Mouse (Mus musculus): ENCODE measurements around the gene Adamtsl2. TPM values are rescaled to one million over a fixed set of nuclear protein-coding genes. Genes with fewer than 3 reads are reported as not detected.

Gene Adamtsl2
- polyA plus RNA-seq, 1 experiment from 2014 or later: 14.2 TPM

GRCm38 (mm10) chr2:27070247-27070813 is 8.8 kb upstream of the Adamtsl2 start:
- H3K4me1 ChIP-seq (replicated peaks; ENCODE audit: control insufficient read depth, insufficient read depth, low read length): peaks cover 7% of the 10 kb centered on the region; the same call in 1 of the 2 replicates
- WGBS: 69% methylated on average over 2 of the region's 2 CpGs
- H3K27me3 ChIP-seq (replicated peaks; ENCODE audit: control insufficient read depth, insufficient read depth, low read length): no peaks in the 10 kb centered on the region
- H3K9ac ChIP-seq (replicated peaks; ENCODE audit: low read depth, low read length): no peak overlapping the region
- no peaks in the 10 kb centered on the region for H3K36me3 ChIP-seq (ENCODE audit: control insufficient read depth, insufficient read depth)
- H3K4me3 ChIP-seq (replicated peaks; ENCODE audit: low read length): no peak overlapping the region
- no peaks in the 10 kb centered on the region for H3K9me3 ChIP-seq (ENCODE audit: control insufficient read depth, low read length)
- no peak for ATAC-seq
- H3K27ac ChIP-seq (ENCODE audit: low read length): no peak overlapping the region
- H3K4me2 ChIP-seq (ENCODE audit: low read length): no peak overlapping the region

GRCm38 (mm10) chr2:27071137-27071536 is 8.0 kb upstream of the Adamtsl2 start:
- Histone ChIP-seq H3K27ac (ENCODE audit: low read length) (no peak overlapping the region), H3K36me3 (ENCODE audit: control insufficient read depth, insufficient read depth) (no peaks in the 10 kb centered on the region), H3K4me3 (replicated peaks; ENCODE audit: low read length) (no peak overlapping the region), H3K27me3 (replicated peaks; ENCODE audit: control insufficient read depth, insufficient read depth, low read length) (no peaks in the 10 kb centered on the region), H3K9ac (replicated peaks; ENCODE audit: low read depth, low read length) (no peak overlapping the region), H3K4me2 (ENCODE audit: low read length) (no peak overlapping the region), H3K9me3 (ENCODE audit: control insufficient read depth, low read length) (no peaks in the 10 kb centered on the region), H3K4me1 (replicated peaks; ENCODE audit: control insufficient read depth, insufficient read depth, low read length) (peaks cover 7% of the 10 kb centered on the region; the same call in 1 of the 2 replicates)
- 10% methylated on average over 4 of the region's 4 CpGs for WGBS
- ATAC-seq: peak; percentile 75; the same call in 1 of the 2 replicates

GRCm38 (mm10) chr2:27071978-27072377 is 7.2 kb upstream of the Adamtsl2 start, which contains the start of gene Mymk:
Gene Mymk (minus strand): TSS chr2:27072179.
- Histone ChIP-seq H3K27me3 (replicated peaks; ENCODE audit: control insufficient read depth, insufficient read depth, low read length) (no peaks in the 10 kb centered on the region), H3K4me2 (ENCODE audit: low read length) (no peak within 1 kb of the TSS), H3K9me3 (ENCODE audit: control insufficient read depth, low read length) (no peaks in the 10 kb centered on the region), H3K27ac (ENCODE audit: low read length) (no peak within 1 kb of the TSS), H3K36me3 (ENCODE audit: control insufficient read depth, insufficient read depth) (no peaks in the 10 kb centered on the region), H3K9ac (replicated peaks; ENCODE audit: low read depth, low read length) (no peak within 1 kb of the TSS), H3K4me1 (replicated peaks; ENCODE audit: control insufficient read depth, insufficient read depth, low read length) (peaks cover 7% of the 10 kb centered on the region; the same call in 1 of the 2 replicates), H3K4me3 (replicated peaks; ENCODE audit: low read length) (no peak within 1 kb of the TSS)
- no peak for ATAC-seq
- 84% methylated on average over 2 of the region's 2 CpGs for WGBS

GRCm38 (mm10) chr2:27073407-27073806 is 5.8 kb upstream of the Adamtsl2 start:
- Histone ChIP-seq H3K4me2 (ENCODE audit: low read length) (no peak overlapping the region), H3K36me3 (ENCODE audit: control insufficient read depth, insufficient read depth) (no peaks in the 10 kb centered on the region), H3K4me1 (replicated peaks; ENCODE audit: control insufficient read depth, insufficient read depth, low read length) (peaks cover 7% of the 10 kb centered on the region; the same call in 1 of the 2 replicates), H3K9ac (replicated peaks; ENCODE audit: low read depth, low read length) (no peak overlapping the region), H3K9me3 (ENCODE audit: control insufficient read depth, low read length) (no peaks in the 10 kb centered on the region), H3K4me3 (replicated peaks; ENCODE audit: low read length) (no peak overlapping the region), H3K27me3 (replicated peaks; ENCODE audit: control insufficient read depth, insufficient read depth, low read length) (no peaks in the 10 kb centered on the region), H3K27ac (ENCODE audit: low read length) (no peak overlapping the region)
- no peak for ATAC-seq
- WGBS: 77% methylated on average over 4 of the region's 4 CpGs

- Histone ChIP-seq H3K36me3 (ENCODE audit: control insufficient read depth, insufficient read depth) (no peaks in the 10 kb centered on the region), H3K9ac (replicated peaks; ENCODE audit: low read depth, low read length) (no peak overlapping the region), H3K27ac (ENCODE audit: low read length) (no peak overlapping the region), H3K4me2 (ENCODE audit: low read length) (no peak overlapping the region), H3K27me3 (replicated peaks; ENCODE audit: control insufficient read depth, insufficient read depth, low read length) (no peaks in the 10 kb centered on the region), H3K9me3 (ENCODE audit: control insufficient read depth, low read length) (no peaks in the 10 kb centered on the region), H3K4me1 (replicated peaks; ENCODE audit: control insufficient read depth, insufficient read depth, low read length) (peaks cover 20% of the 10 kb centered on the region), H3K4me3 (replicated peaks; ENCODE audit: low read length) (no peak overlapping the region)
- ATAC-seq: no peak
- 92% methylated on average over 4 of the region's 4 CpGs for WGBS
These were observed 4.4 kb upstream of the Adamtsl2 start for GRCm38 (mm10) chr2:27074804-27075203.

- H3K36me3 ChIP-seq (ENCODE audit: control insufficient read depth, insufficient read depth): no peaks in the 10 kb centered on the region
- WGBS: 71% methylated on average over 3 of the region's 3 CpGs
- ATAC-seq: no peak
- H3K27ac ChIP-seq (ENCODE audit: low read length): no peak overlapping the region
- H3K4me2 ChIP-seq (ENCODE audit: low read length): no peak overlapping the region
- no peak overlapping the region for H3K9ac ChIP-seq (replicated peaks; ENCODE audit: low read depth, low read length)
- peaks cover 23% of the 10 kb centered on the region for H3K4me1 ChIP-seq (replicated peaks; ENCODE audit: control insufficient read depth, insufficient read depth, low read length)
- no peak overlapping the region for H3K4me3 ChIP-seq (replicated peaks; ENCODE audit: low read length)
- no peaks in the 10 kb centered on the region for H3K9me3 ChIP-seq (ENCODE audit: control insufficient read depth, low read length)
- H3K27me3 ChIP-seq (replicated peaks; ENCODE audit: control insufficient read depth, insufficient read depth, low read length): no peaks in the 10 kb centered on the region
These were observed 3.7 kb upstream of the Adamtsl2 start for GRCm38 (mm10) chr2:27075485-27075884.

- Histone ChIP-seq H3K9ac (replicated peaks; ENCODE audit: low read depth, low read length) (no peak overlapping the region), H3K27ac (ENCODE audit: low read length) (no peak overlapping the region), H3K4me1 (replicated peaks; ENCODE audit: control insufficient read depth, insufficient read depth, low read length) (peaks cover 18% of the 10 kb centered on the region), H3K4me3 (replicated peaks; ENCODE audit: low read length) (no peak overlapping the region), H3K9me3 (ENCODE audit: control insufficient read depth, low read length) (no peaks in the 10 kb centered on the region), H3K27me3 (replicated peaks; ENCODE audit: control insufficient read depth, insufficient read depth, low read length) (no peaks in the 10 kb centered on the region), H3K4me2 (ENCODE audit: low read length) (no peak overlapping the region), H3K36me3 (ENCODE audit: control insufficient read depth, insufficient read depth) (no peaks in the 10 kb centered on the region)
- no peak for ATAC-seq
- 58% methylated on average over 10 of the region's 10 CpGs for WGBS
These were observed 1.4 kb upstream of the Adamtsl2 start for GRCm38 (mm10) chr2:27077655-27078244.

- Histone ChIP-seq H3K9ac (replicated peaks; ENCODE audit: low read depth, low read length) (no peak overlapping the region), H3K4me3 (replicated peaks; ENCODE audit: low read length) (no peak overlapping the region), H3K27ac (ENCODE audit: low read length) (no peak overlapping the region), H3K9me3 (ENCODE audit: control insufficient read depth, low read length) (no peaks in the 10 kb centered on the region), H3K27me3 (replicated peaks; ENCODE audit: control insufficient read depth, insufficient read depth, low read length) (no peaks in the 10 kb centered on the region), H3K4me1 (replicated peaks; ENCODE audit: control insufficient read depth, insufficient read depth, low read length) (peaks cover 18% of the 10 kb centered on the region), H3K4me2 (ENCODE audit: low read length) (no peak overlapping the region), H3K36me3 (ENCODE audit: control insufficient read depth, insufficient read depth) (no peaks in the 10 kb centered on the region)
- WGBS: 26% methylated on average over 2 of the region's 2 CpGs
- ATAC-seq: no peak
These were observed 867 bp upstream of the Adamtsl2 start for GRCm38 (mm10) chr2:27078312-27078711.

- H3K9ac ChIP-seq (replicated peaks; ENCODE audit: low read depth, low read length): no peak overlapping the region
- ATAC-seq: peak; percentile 27
- 60% methylated on average over 2 of the region's 2 CpGs for WGBS
- H3K36me3 ChIP-seq (ENCODE audit: control insufficient read depth, insufficient read depth): no peaks in the 10 kb centered on the region
- H3K27me3 ChIP-seq (replicated peaks; ENCODE audit: control insufficient read depth, insufficient read depth, low read length): no peaks in the 10 kb centered on the region
- H3K4me1 ChIP-seq (replicated peaks; ENCODE audit: control insufficient read depth, insufficient read depth, low read length): peaks cover 18% of the 10 kb centered on the region
- peak overlapping the region; percentile 2; the same call in 1 of the 2 replicates for H3K4me2 ChIP-seq (ENCODE audit: low read length)
- H3K4me3 ChIP-seq (replicated peaks; ENCODE audit: low read length): no peak overlapping the region
- H3K9me3 ChIP-seq (ENCODE audit: control insufficient read depth, low read length): no peaks in the 10 kb centered on the region
- no peak overlapping the region for H3K27ac ChIP-seq (ENCODE audit: low read length)
These were observed 470 bp downstream of the Adamtsl2 start for GRCm38 (mm10) chr2:27079649-27080048.

Measured in forebrain, embryonic 16.5 days (tissue).